Mouse (Mus musculus): ENCODE data around the gene Prkca.

GRCm38 (mm10) chr11:108171917-108172316 lies 171.8 kb downstream of the Prkca start:
- TF ChIP-seq CTCF (IDR thresholded peaks at IDR 0.05; ENCODE audit: low read depth, low read length) (no peak), POLR2A (IDR thresholded peaks at IDR 0.05; ENCODE audit: insufficient read depth, low read length) (no peak), EP300 (IDR thresholded peaks at IDR 0.05; ENCODE audit: insufficient read depth, low read depth, low read length) (no peak)
